Mouse (Mus musculus) E14TG2a.4 (cell line): Measurements from ENCODE around the gene Serpind1.

Experiments used
- CTCF ChIP-seq: conservative IDR thresholded peaks from 2 replicates; pipeline ENCODE4 v1.5.1; 2014; ENCODE audit warnings: low read length
- NANOG ChIP-seq: IDR thresholded peaks from 2 replicates; pipeline ENCODE4 v1.6.1; 2014; ENCODE audit warnings: borderline replicate concordance, low read length, mixed read lengths
- POU5F1 ChIP-seq: IDR thresholded peaks from 2 replicates; pipeline ENCODE4 v1.6.1; 2014; ENCODE audit warnings: low read length, borderline replicate concordance

DNA sequence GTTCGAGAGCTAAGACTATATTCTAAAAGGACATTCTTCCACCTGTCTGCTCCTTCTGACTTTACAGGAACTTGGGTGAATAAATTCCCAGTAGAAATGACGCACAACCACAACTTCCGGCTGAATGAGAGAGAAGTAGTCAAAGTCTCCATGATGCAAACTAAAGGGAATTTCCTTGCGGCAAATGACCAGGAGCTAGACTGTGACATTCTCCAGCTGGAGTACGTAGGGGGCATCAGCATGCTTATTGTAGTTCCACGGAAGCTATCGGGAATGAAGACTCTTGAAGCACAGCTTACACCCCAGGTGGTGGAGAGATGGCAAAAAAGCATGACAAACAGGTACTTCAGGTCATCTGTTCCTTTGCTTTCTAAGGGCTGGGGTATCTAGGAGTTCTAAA, 8.5 kb downstream of the Serpind1 start:
- TF ChIP-seq CTCF = no peak
- TF ChIP-seq POU5F1 = no peak
- no peak for TF ChIP-seq NANOG
